Mouse (Mus musculus) heart, adult 2 months (tissue): ENCODE measurements around the gene Rlim. TPM values are rescaled to one million over a fixed set of nuclear protein-coding genes. Genes with fewer than 3 reads are reported as not detected.

ENCODE experiments used
- DNase-seq, 2 experiments: peaks; one replicate each; pipeline ENCODE4 v3.0.0; 2021
- H3K27ac ChIP-seq: fragments of 200-600 bp; 2 replicates; pipeline ENCODE4 v1.8.1; 2022
- H3K27me3 ChIP-seq: fragments of 200-500 bp; 2 replicates; pipeline ENCODE4 v1.6.1; 2012; ENCODE audit warnings: mild to moderate bottlenecking, low read length, inconsistent platforms, mixed read lengths; ENCODE audit not compliant: control insufficient read depth, insufficient read depth
- H3K36me3 ChIP-seq: fragments of 200-500 bp; 2 replicates; pipeline ENCODE4 v1.6.1; 2012; ENCODE audit warnings: low read length, inconsistent platforms; ENCODE audit not compliant: control insufficient read depth, insufficient read depth
- H3K4me1 ChIP-seq: fragments of 200-500 bp; 2 replicates; pipeline ENCODE4 v1.6.1; 2011; ENCODE audit warnings: low read length; ENCODE audit not compliant: control insufficient read depth, insufficient read depth
- H3K4me3 ChIP-seq: fragments of 200-600 bp; 2 replicates; pipeline ENCODE4 v1.8.1; 2022
- H3K79me2 ChIP-seq: fragments of 200-500 bp; replicated peaks from 2 replicates; pipeline ENCODE4 v1.6.1; 2012; ENCODE audit warnings: mild to moderate bottlenecking, inconsistent platforms, low read length, moderate library complexity, mixed read lengths; ENCODE audit not compliant: control insufficient read depth, insufficient read depth
- H3K9ac ChIP-seq: fragments of 200-500 bp; 2 replicates; pipeline ENCODE4 v1.6.1; 2012; ENCODE audit warnings: low read depth, mild to moderate bottlenecking, control low read depth, inconsistent platforms, low read length, mixed read lengths
- CTCF ChIP-seq: fragments of 200-600 bp; IDR thresholded peaks from 2 replicates; pipeline ENCODE4 v1.8.1; 2022; ENCODE audit warnings: antibody characterized with exemption, mild to moderate bottlenecking, moderate library complexity
- EP300 ChIP-seq: fragments of 200-500 bp; IDR thresholded peaks from 2 replicates; pipeline ENCODE4 v1.6.1; 2011; ENCODE audit warnings: low read depth, low read length, control low read depth; ENCODE audit not compliant: insufficient read depth
- POLR2A ChIP-seq: fragments of 200-500 bp; IDR thresholded peaks from 2 replicates; pipeline ENCODE4 v1.6.1; 2011; ENCODE audit warnings: mild to moderate bottlenecking, low read depth, low read length, control low read depth; ENCODE audit not compliant: insufficient read depth
- WGBS: fragments of 180-500 bp; shearing (Covaris S2); methylation state at CpG from one replicate; pipeline ENCODE4 v1.1.7; 2018; 5-methylcytosine and 5-hydroxymethylcytosine counted together
- intact Hi-C: fragments of 180-260 bp; cut with DNase I; formaldehyde crosslinking; loops from one replicate; pipeline ENCODE4 v1.15.1; 2025
- polyA plus RNA-seq: library from polyadenylated mRNA; depleted of rRNA; stranded (reverse); fragments of >200 nt; gene quantifications from 2 replicates; pipeline ENCODE4 v1.2.3, GENCODE M21; 2012
- total RNA-seq, 2 experiments: library from RNA; stranded (reverse); gene quantifications; 2 replicates each; pipeline ENCODE4 v1.2.3; 2021

Rlim gene
- total and polyA plus RNA-seq, 3 experiments, result 4.1 to 28.0 (median 21.4) TPM

DNA sequence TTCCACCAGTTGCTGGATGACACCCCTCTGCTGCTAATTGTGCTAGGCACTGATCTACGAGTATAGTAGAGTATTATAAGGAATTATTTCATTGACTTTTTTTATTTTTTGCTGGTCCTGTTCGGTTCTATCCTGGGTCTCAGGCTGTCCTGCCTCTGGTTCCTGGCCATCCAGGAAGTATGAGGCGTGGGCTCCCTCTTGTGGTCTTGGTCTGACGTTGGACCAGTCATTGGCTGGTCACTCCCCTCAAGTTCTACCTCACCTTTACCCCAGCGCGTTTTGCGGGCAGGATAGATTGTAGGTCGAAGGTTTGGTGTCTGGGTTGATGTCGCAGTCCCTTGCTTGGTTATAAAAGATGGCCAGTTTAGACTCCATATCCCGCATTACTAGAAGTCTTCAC, 10.6 kb upstream of the Rlim start:
- TF ChIP-seq POLR2A, result no peak
- TF ChIP-seq CTCF, result peak; percentile 55
- Histone ChIP-seq H3K27ac (no peak overlapping the region), H3K4me3 (no peak overlapping the region), H3K27me3 (no peaks in the 10 kb centered on the region), H3K4me1 (no peaks in the 10 kb centered on the region), H3K79me2 (no peaks in the 10 kb centered on the region), H3K9ac (no peak overlapping the region), H3K36me3 (no peaks in the 10 kb centered on the region)
- DNase-seq, result peak; percentile 6 to 20
- 33% methylated on average over 10 of the region's 10 CpGs for WGBS
- intact Hi-C loops, result loop anchor here (2.0 to 5.0 kb wide), 2 partner anchors 77 to 509 kb away; no protein-coding TSS in a partner anchor

- Histone ChIP-seq H3K4me3 (no peak overlapping the region), H3K27ac (no peak overlapping the region), H3K79me2 (no peaks in the 10 kb centered on the region), H3K4me1 (no peaks in the 10 kb centered on the region), H3K9ac (no peak overlapping the region), H3K36me3 (no peaks in the 10 kb centered on the region), H3K27me3 (no peaks in the 10 kb centered on the region)
- peak; percentile 7 to 41 for DNase-seq
- 72% methylated on average over 2 of the region's 2 CpGs for WGBS
- intact Hi-C loops, result loop anchor here (2.0 to 5.0 kb wide), 2 partner anchors 76 to 508 kb away; no protein-coding TSS in a partner anchor
- no peak for TF ChIP-seq EP300
- TF ChIP-seq CTCF, result peak; percentile 75
Measured at GRCm38 (mm10) chrX:103990392-103990791, 9.3 kb upstream of the Rlim start.

GRCm38 (mm10) chrX:103987215-103987964, 6.3 kb upstream of the Rlim start:
- Histone ChIP-seq H3K79me2 (no peaks in the 10 kb centered on the region), H3K9ac (no peak overlapping the region), H3K27ac (no peak overlapping the region), H3K4me3 (no peak overlapping the region), H3K4me1 (no peaks in the 10 kb centered on the region), H3K27me3 (no peaks in the 10 kb centered on the region), H3K36me3 (no peaks in the 10 kb centered on the region)
- intact Hi-C loops, result loop anchor here (10.0 kb wide), 1 partner anchor 293 kb away; no protein-coding TSS in a partner anchor
- 38% methylated on average over 12 of the region's 12 CpGs for WGBS
- TF ChIP-seq CTCF, result no peak
- TF ChIP-seq POLR2A, result no peak
- TF ChIP-seq EP300, result no peak
- no peak for DNase-seq

GRCm38 (mm10) chrX:103986159-103986558, 5.1 kb upstream of the Rlim start:
- Histone ChIP-seq H3K79me2 (no peaks in the 10 kb centered on the region), H3K4me1 (no peaks in the 10 kb centered on the region), H3K9ac (no peak overlapping the region), H3K27me3 (no peaks in the 10 kb centered on the region), H3K4me3 (no peak overlapping the region), H3K36me3 (no peaks in the 10 kb centered on the region), H3K27ac (no peak overlapping the region)
- no peak for DNase-seq
- intact Hi-C loops, result loop anchor here (10.0 kb wide), 1 partner anchor 291 kb away; no protein-coding TSS in a partner anchor
- WGBS, result 25% methylated on average over 6 of the region's 6 CpGs
- TF ChIP-seq CTCF (no peak), EP300 (no peak)

- H3K79me2 ChIP-seq, result 0 out of 2 replicates have a peak, but pooled peaks cover 2% of the 10 kb centered on the region
- H3K27me3 ChIP-seq, result no peaks in the 10 kb centered on the region
- H3K4me3 ChIP-seq, result no peak overlapping the region
- WGBS, result 67% methylated on average over 5 of the region's 5 CpGs
- intact Hi-C loops, result loop anchor here (5.0 to 10.0 kb wide), 2 partner anchors 290 to 363 kb away; no protein-coding TSS in a partner anchor
- TF ChIP-seq POLR2A (no peak), CTCF (no peak), EP300 (no peak)
- H3K4me1 ChIP-seq, result no peaks in the 10 kb centered on the region
- no peak for DNase-seq
- H3K9ac ChIP-seq, result no peak overlapping the region
- H3K27ac ChIP-seq, result no peak overlapping the region
- H3K36me3 ChIP-seq, result no peaks in the 10 kb centered on the region
Measured at GRCm38 (mm10) chrX:103984992-103985391, 3.9 kb upstream of the Rlim start.

- peak overlapping the region; percentile 46 for H3K4me3 ChIP-seq
- intact Hi-C loops, result loop anchor here (5.0 to 10.0 kb wide), 2 partner anchors 287 to 360 kb away; no protein-coding TSS in a partner anchor
- H3K27ac ChIP-seq, result peak overlapping the region; percentile 89
- DNase-seq, result no peak
- TF ChIP-seq EP300 (no peak), CTCF (no peak), POLR2A (no peak)
- H3K79me2 ChIP-seq, result 0 out of 2 replicates have a peak, but pooled peaks cover 2% of the 10 kb centered on the region
- H3K27me3 ChIP-seq, result no peaks in the 10 kb centered on the region
- no peaks in the 10 kb centered on the region for H3K4me1 ChIP-seq
- H3K9ac ChIP-seq, result no peak overlapping the region
- no peaks in the 10 kb centered on the region; the same call in 1 of the 2 replicates for H3K36me3 ChIP-seq
- 69% methylated on average over 10 of the region's 10 CpGs for WGBS
Measured at GRCm38 (mm10) chrX:103981806-103982205, 722 bp upstream of the Rlim start.
